Mouse (Mus musculus) cortical plate, adult 2 months (tissue): ENCODE data around the gene Glt8d2.

Source experiments
- CTCF ChIP-seq: fragments of 200-500 bp; IDR thresholded peaks from 2 replicates; pipeline ENCODE4 v1.5.1; 2011; ENCODE audit warnings: mild to moderate bottlenecking, control low read depth, low read length; ENCODE audit not compliant: insufficient read depth; ENCODE audit errors: extremely low read depth
- POLR2A ChIP-seq: fragments of 200-500 bp; IDR thresholded peaks from 2 replicates; pipeline ENCODE4 v1.6.1; 2011; ENCODE audit warnings: mild to moderate bottlenecking, low read length, control low read depth; ENCODE audit not compliant: insufficient read depth; ENCODE audit errors: extremely low read depth

GRCm38 (mm10) chr10:82636321-82636720 lies 54.1 kb downstream of the Glt8d2 start:
- no peak for TF ChIP-seq CTCF
- no peak for TF ChIP-seq POLR2A
